Mouse (Mus musculus): ENCODE measurements around the gene Esp38.
"Not testable (repeated sequence)": the region's sequence is repeated elsewhere in the genome, so short reads cannot be mapped to it uniquely, and the experiment has no call there.

The Esp38 gene

DNA sequence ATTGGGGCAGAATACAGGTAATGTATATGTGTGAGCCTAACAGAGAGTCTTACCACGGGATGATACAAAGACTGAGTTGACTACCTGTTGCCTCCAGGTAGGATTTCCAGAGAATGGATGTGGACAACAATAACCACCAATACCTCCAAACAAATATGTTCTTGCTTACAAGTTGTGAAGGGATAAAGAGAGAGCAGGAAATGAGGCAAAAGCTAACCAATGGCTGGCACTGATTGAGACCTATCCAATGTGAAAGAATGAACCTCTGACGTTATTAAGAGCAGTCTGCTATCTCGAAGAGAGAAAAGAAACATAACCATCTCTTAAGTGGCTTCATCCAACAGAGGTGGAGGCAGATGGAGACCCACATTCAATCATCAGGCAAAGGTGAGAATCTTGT lies at the start of gene Esp38:
Gene Esp38, plus strand, starts transcription at position 301 of the 400 bp plus-strand sequence.
- DNase-seq: no peak

GRCm38 (mm10) chr17:39902928-39903545 lies 47.3 kb upstream of the Esp38 start:
- DNase-seq: not testable (repeated sequence)
